Mouse (Mus musculus): ENCODE data around the gene Nav2. TPM values are rescaled to one million over a fixed set of nuclear protein-coding genes. Genes with fewer than 3 reads are reported as not detected.

Nav2 gene
- total and polyA plus RNA-seq, 3 experiments, result under 0.01 TPM; not detected in 2

DNA sequence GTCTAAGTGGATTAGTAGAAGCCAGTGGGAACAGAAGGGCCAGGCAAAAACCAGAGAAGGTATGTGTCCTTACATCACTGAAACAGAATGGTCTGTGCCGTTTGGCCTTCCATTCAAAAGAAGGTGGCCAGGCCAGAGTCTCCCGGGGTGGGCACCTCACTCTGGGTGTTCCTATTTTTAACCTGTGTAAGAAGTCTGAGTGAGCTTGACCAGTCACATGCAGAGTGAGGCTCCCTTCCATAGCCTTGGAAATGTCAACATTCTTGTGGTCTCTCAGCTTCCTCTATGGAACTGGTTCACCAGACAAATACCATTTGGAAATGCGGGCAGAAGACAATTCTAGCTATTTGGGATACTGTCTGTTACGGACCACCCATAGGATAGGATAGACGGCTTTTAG is 494.0 kb downstream of the Nav2 start:
- H3K27ac ChIP-seq (ENCODE audit: insufficient read depth, low read depth), result no peak overlapping the region
- no peak for TF ChIP-seq MAZ (IDR thresholded peaks at IDR 0.05; ENCODE audit: low read depth, low read length)
- no peak for TF ChIP-seq ZMIZ1 (IDR thresholded peaks at IDR 0.05; ENCODE audit: low read depth, low read length)
- TF ChIP-seq GABPA (IDR thresholded peaks at IDR 0.05; ENCODE audit: insufficient replicate concordance, low read depth, low read length), result no peak
- TF ChIP-seq NELFE (IDR thresholded peaks at IDR 0.05; ENCODE audit: low read depth, low read length), result no peak
- TF ChIP-seq PAX5 (IDR thresholded peaks at IDR 0.05; ENCODE audit: low read length), result no peak
- TF ChIP-seq JUND (conservative IDR thresholded peaks at IDR 0.05; ENCODE audit: low read depth, low read length), result no peak
- TF ChIP-seq ETS1 (conservative IDR thresholded peaks at IDR 0.05; ENCODE audit: low read depth, low read length), result no peak
- no peak for TF ChIP-seq IRF4 (IDR thresholded peaks at IDR 0.05; ENCODE audit: low read depth, low read length)
- TF ChIP-seq TBP (conservative IDR thresholded peaks at IDR 0.05; ENCODE audit: low read depth, low read length), result no peak
- no peak for TF ChIP-seq MAX (IDR thresholded peaks at IDR 0.05; ENCODE audit: low read length)
- no peak for TF ChIP-seq TCF12 (IDR thresholded peaks at IDR 0.05; ENCODE audit: low read depth, low read length)
- TF ChIP-seq SIN3A (IDR thresholded peaks at IDR 0.05; ENCODE audit: low read length), result no peak
- TF ChIP-seq USF2 (conservative IDR thresholded peaks at IDR 0.05; ENCODE audit: low read depth, low read length), result no peak
- TF ChIP-seq ELF1 (IDR thresholded peaks at IDR 0.05; ENCODE audit: low read depth, low read length), result no peak
- H3K36me3 ChIP-seq (replicated peaks in 1 of 2; ENCODE audit: control insufficient read depth in 1 of 2, insufficient read depth in 1 of 2, low read length in 1 of 2), result no peaks in the 10 kb centered on the region
- no peak overlapping the region for H3K9ac ChIP-seq (ENCODE audit: insufficient read depth, low read depth)
- H3K79me2 ChIP-seq (replicated peaks; ENCODE audit: control insufficient read depth, extremely low read depth, insufficient read depth, poor library complexity, severe bottlenecking), result no peaks in the 10 kb centered on the region
- dilution Hi-C loops (cut with MboI; ENCODE audit: extremely low pct_ligation_motif_present, extremely low pct_unique_long_range_greater_than_20kb, low sequenced_read_pairs) (no loop called here), in situ Hi-C loops (cut with MboI; ENCODE audit: low pct_ligation_motif_present, low pct_unique_long_range_greater_than_20kb, low sequenced_read_pairs) (no loop called here)
- H3K9me3 ChIP-seq (replicated peaks; ENCODE audit: low read length), result no peaks in the 10 kb centered on the region
- H3K4me2 ChIP-seq (ENCODE audit: insufficient read depth, low read depth, poor library complexity, severe bottlenecking), result no peak overlapping the region
- DNase-seq (ENCODE audit: extremely low read depth), result no peak
- peaks cover 41% of the 10 kb centered on the region for H3K27me3 ChIP-seq (replicated peaks)
- H3K4me3 ChIP-seq (replicated peaks in 1 of 3; ENCODE audit: low read depth in 2 of 3, low read length in 2 of 3, poor library complexity in 1 of 3), result no peak overlapping the region
- no peaks in the 10 kb centered on the region for H3K4me1 ChIP-seq (ENCODE audit: control insufficient read depth in 1 of 2, insufficient read depth in 2 of 2)

DNA sequence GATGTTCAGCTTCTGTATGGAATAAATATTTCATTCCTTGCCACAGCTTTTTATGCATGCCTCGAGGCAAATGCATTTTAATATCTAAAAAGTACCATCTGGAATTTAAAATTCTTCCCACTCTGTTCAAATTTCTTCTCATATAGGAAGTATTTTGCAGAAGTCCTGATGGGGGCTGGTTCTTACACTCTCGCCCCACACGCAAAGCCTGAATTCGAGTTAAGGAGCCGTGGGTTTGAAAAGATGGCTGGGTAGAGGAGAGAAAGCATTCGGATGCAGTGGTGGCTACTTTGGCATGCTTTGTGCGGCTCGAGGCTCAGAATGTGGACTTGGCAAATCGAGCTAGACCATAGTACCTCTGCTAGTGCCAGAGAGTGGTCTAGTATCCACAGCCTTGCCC is 499.2 kb downstream of the Nav2 start:
- no peaks in the 10 kb centered on the region for H3K4me1 ChIP-seq (ENCODE audit: control insufficient read depth in 1 of 2, insufficient read depth in 2 of 2)
- H3K27me3 ChIP-seq (replicated peaks), result peaks cover 59% of the 10 kb centered on the region
- DNase-seq (ENCODE audit: extremely low read depth), result no peak
- H3K79me2 ChIP-seq (replicated peaks; ENCODE audit: control insufficient read depth, extremely low read depth, insufficient read depth, poor library complexity, severe bottlenecking), result no peaks in the 10 kb centered on the region
- no peaks in the 10 kb centered on the region for H3K36me3 ChIP-seq (replicated peaks in 1 of 2; ENCODE audit: control insufficient read depth in 1 of 2, insufficient read depth in 1 of 2, low read length in 1 of 2)
- in situ Hi-C loops (cut with MboI; ENCODE audit: low pct_ligation_motif_present, low pct_unique_long_range_greater_than_20kb, low sequenced_read_pairs), result no loop called here
- H3K9me3 ChIP-seq (replicated peaks; ENCODE audit: low read length), result no peaks in the 10 kb centered on the region
- TF ChIP-seq CTCF (conservative IDR thresholded peaks at IDR 0.05 in 1 of 2, IDR thresholded peaks at IDR 0.05 in 1 of 2; ENCODE audit: low read depth in 2 of 2, low read length in 2 of 2), result no peak
- TF ChIP-seq IRF4 (IDR thresholded peaks at IDR 0.05; ENCODE audit: low read depth, low read length), result no peak
- no peak for TF ChIP-seq MEF2A (IDR thresholded peaks at IDR 0.05; ENCODE audit: borderline replicate concordance, low read depth, low read length)
- TF ChIP-seq CHD1 (IDR thresholded peaks at IDR 0.05; ENCODE audit: low read depth, low read length), result no peak
- no peak for TF ChIP-seq ZKSCAN1 (IDR thresholded peaks at IDR 0.05; ENCODE audit: borderline replicate concordance, low read depth, low read length)
- no peak for TF ChIP-seq E2F4 (IDR thresholded peaks at IDR 0.05; ENCODE audit: insufficient replicate concordance, low read depth, low read length)
- TF ChIP-seq BHLHE40 (IDR thresholded peaks at IDR 0.05; ENCODE audit: low read depth, low read length), result no peak
- no peak for TF ChIP-seq MAFK (IDR thresholded peaks at IDR 0.05; ENCODE audit: insufficient replicate concordance, low read length)
- no peak for TF ChIP-seq NELFE (IDR thresholded peaks at IDR 0.05; ENCODE audit: low read depth, low read length)
- TF ChIP-seq HCFC1 (IDR thresholded peaks at IDR 0.05; ENCODE audit: low read depth, low read length), result no peak
- no peak for TF ChIP-seq POLR2AphosphoS2 (IDR thresholded peaks at IDR 0.05; ENCODE audit: low read depth, low read length)
- H3K9ac ChIP-seq (ENCODE audit: insufficient read depth, low read depth), result no peak overlapping the region
- H3K27ac ChIP-seq (ENCODE audit: insufficient read depth, low read depth), result no peak overlapping the region
- no peak overlapping the region for H3K4me2 ChIP-seq (ENCODE audit: insufficient read depth, low read depth, poor library complexity, severe bottlenecking)
- dilution Hi-C loops (cut with MboI; ENCODE audit: extremely low pct_ligation_motif_present, extremely low pct_unique_long_range_greater_than_20kb, low sequenced_read_pairs), result no loop called here
- H3K4me3 ChIP-seq (replicated peaks in 1 of 3; ENCODE audit: low read depth in 2 of 3, low read length in 2 of 3, poor library complexity in 1 of 3), result no peak overlapping the region
